Mouse (Mus musculus) kidney, adult 2 months (tissue): ENCODE data around the gene Ints6l. TPM values are rescaled to one million over a fixed set of nuclear protein-coding genes. Genes with fewer than 3 reads are reported as not detected.

Source experiments
- DNase-seq: peaks from one replicate; pipeline ENCODE4 v3.0.0; 2021
- H3K27ac ChIP-seq: fragments of 200-500 bp; 2 replicates; pipeline ENCODE4 v1.5.1; 2012; ENCODE audit warnings: low read depth, low read length, control low read depth, inconsistent platforms; ENCODE audit not compliant: insufficient read depth
- H3K27me3 ChIP-seq: fragments of 200-500 bp; replicated peaks from 2 replicates; pipeline ENCODE4 v1.6.1; 2012; ENCODE audit warnings: mild to moderate bottlenecking, moderate library complexity, low read length, inconsistent platforms; ENCODE audit not compliant: control insufficient read depth, insufficient read depth
- H3K36me3 ChIP-seq: fragments of 200-500 bp; 2 replicates; pipeline ENCODE4 v1.6.1; 2012; ENCODE audit warnings: mild to moderate bottlenecking, moderate library complexity, low read length, inconsistent platforms; ENCODE audit not compliant: control insufficient read depth, insufficient read depth
- H3K4me1 ChIP-seq: fragments of 200-500 bp; 2 replicates; pipeline ENCODE4 v1.6.1; 2011; ENCODE audit warnings: low read length; ENCODE audit not compliant: control insufficient read depth, insufficient read depth
- H3K4me3 ChIP-seq: fragments of 200-500 bp; 2 replicates; pipeline ENCODE4 v1.5.1; 2011; ENCODE audit warnings: mild to moderate bottlenecking, low read depth, low read length, control low read depth; ENCODE audit not compliant: insufficient read depth
- CTCF ChIP-seq: fragments of 200-500 bp; conservative IDR thresholded peaks from 2 replicates; pipeline ENCODE4 v1.5.1; 2011; ENCODE audit warnings: low read depth, mild to moderate bottlenecking, control low read depth, low read length, moderate library complexity, mixed read lengths; ENCODE audit not compliant: insufficient read depth, insufficient read length
- POLR2A ChIP-seq: fragments of 200-500 bp; IDR thresholded peaks from one replicate; pipeline ENCODE4 v1.6.1; 2011; ENCODE audit warnings: low read depth, low read length, control low read depth
- WGBS: fragments of 180-500 bp; shearing (Covaris S2); methylation state at CpG from one replicate; pipeline ENCODE4 v1.1.7; 2018; 5-methylcytosine and 5-hydroxymethylcytosine counted together
- polyA plus RNA-seq: library from polyadenylated mRNA; depleted of rRNA; stranded (reverse); fragments of >200 nt; gene quantifications from 2 replicates; pipeline ENCODE4 v1.2.3, GENCODE M21; 2012; rRNA removed

Ints6l gene
- 8.6 and 9.6 TPM in 2 replicates for polyA plus RNA-seq

GRCm38 (mm10) chrX:56454671-56455371, at the start of gene Ints6l:
Ints6l (plus strand) TSS chrX:56454857.
- TF ChIP-seq CTCF, result no peak
- peak; percentile 92 for TF ChIP-seq POLR2A
- peak; percentile 92 for DNase-seq
- H3K4me3 ChIP-seq, result peak within 1 kb of the TSS; percentile 85
- H3K4me1 ChIP-seq, result no peaks in the 10 kb centered on the region
- H3K36me3 ChIP-seq, result no peaks in the 10 kb centered on the region
- H3K27me3 ChIP-seq, result no peaks in the 10 kb centered on the region
- peak within 1 kb of the TSS; percentile 86 for H3K27ac ChIP-seq
- WGBS, result under 1% methylated on average over 22 of the region's 22 CpGs

GRCm38 (mm10) chrX:56405482-56405881, 49.2 kb upstream of the Ints6l start:
- no peaks in the 10 kb centered on the region for H3K36me3 ChIP-seq
- H3K27ac ChIP-seq, result no peak overlapping the region
- DNase-seq, result no peak
- no peaks in the 10 kb centered on the region for H3K4me1 ChIP-seq
- 61% methylated on average over 1 of the region's 1 CpGs for WGBS
- TF ChIP-seq CTCF, result no peak
- TF ChIP-seq POLR2A, result no peak
- H3K4me3 ChIP-seq, result no peak overlapping the region
- no peaks in the 10 kb centered on the region for H3K27me3 ChIP-seq

GRCm38 (mm10) chrX:56406128-56406527, 48.5 kb upstream of the Ints6l start:
- DNase-seq, result no peak
- WGBS, result 34% methylated on average over 5 of the region's 5 CpGs
- no peaks in the 10 kb centered on the region for H3K36me3 ChIP-seq
- no peak overlapping the region for H3K27ac ChIP-seq
- no peak overlapping the region for H3K4me3 ChIP-seq
- H3K4me1 ChIP-seq, result no peaks in the 10 kb centered on the region
- no peak for TF ChIP-seq POLR2A
- no peak for TF ChIP-seq CTCF
- H3K27me3 ChIP-seq, result no peaks in the 10 kb centered on the region

GRCm38 (mm10) chrX:56416277-56416676, 38.4 kb upstream of the Ints6l start:
- H3K36me3 ChIP-seq, result no peaks in the 10 kb centered on the region
- no peak overlapping the region for H3K4me3 ChIP-seq
- TF ChIP-seq CTCF (no peak), POLR2A (no peak)
- no peaks in the 10 kb centered on the region for H3K4me1 ChIP-seq
- H3K27ac ChIP-seq, result no peak overlapping the region
- no peak for DNase-seq
- WGBS, result 77% methylated on average over 3 of the region's 3 CpGs
- no peaks in the 10 kb centered on the region for H3K27me3 ChIP-seq

GRCm38 (mm10) chrX:56417541-56417940, 37.1 kb upstream of the Ints6l start:
- H3K36me3 ChIP-seq, result no peaks in the 10 kb centered on the region
- 84% methylated on average over 4 of the region's 4 CpGs for WGBS

GRCm38 (mm10) chrX:56430601-56431000, 24.1 kb upstream of the Ints6l start:
- H3K27me3 ChIP-seq, result no peaks in the 10 kb centered on the region
- no peak overlapping the region for H3K27ac ChIP-seq
- no peak overlapping the region for H3K4me3 ChIP-seq
- DNase-seq, result no peak
- TF ChIP-seq CTCF (no peak), POLR2A (no peak)
- H3K4me1 ChIP-seq, result no peaks in the 10 kb centered on the region
- 74% methylated on average over 2 of the region's 2 CpGs for WGBS
- H3K36me3 ChIP-seq, result no peaks in the 10 kb centered on the region

More at GRCm38 (mm10) chrX:56417541-56417940, 37.1 kb upstream of the Ints6l start:
- TF ChIP-seq POLR2A (no peak), CTCF (no peak)
- Histone ChIP-seq H3K4me3 (no peak overlapping the region), H3K27me3 (no peaks in the 10 kb centered on the region), H3K27ac (no peak overlapping the region), H3K4me1 (no peaks in the 10 kb centered on the region)
- DNase-seq, result no peak

- 81% methylated on average over 7 of the region's 7 CpGs for WGBS
- Histone ChIP-seq H3K27ac (no peak overlapping the region), H3K4me3 (no peak overlapping the region), H3K36me3 (no peaks in the 10 kb centered on the region), H3K27me3 (no peaks in the 10 kb centered on the region), H3K4me1 (no peaks in the 10 kb centered on the region)
- DNase-seq, result no peak
- TF ChIP-seq POLR2A (no peak), CTCF (no peak)
Observed at GRCm38 (mm10) chrX:56435758-56436283, 18.8 kb upstream of the Ints6l start.
